Mouse (Mus musculus): ENCODE measurements around the gene Syngr4.

DNA sequence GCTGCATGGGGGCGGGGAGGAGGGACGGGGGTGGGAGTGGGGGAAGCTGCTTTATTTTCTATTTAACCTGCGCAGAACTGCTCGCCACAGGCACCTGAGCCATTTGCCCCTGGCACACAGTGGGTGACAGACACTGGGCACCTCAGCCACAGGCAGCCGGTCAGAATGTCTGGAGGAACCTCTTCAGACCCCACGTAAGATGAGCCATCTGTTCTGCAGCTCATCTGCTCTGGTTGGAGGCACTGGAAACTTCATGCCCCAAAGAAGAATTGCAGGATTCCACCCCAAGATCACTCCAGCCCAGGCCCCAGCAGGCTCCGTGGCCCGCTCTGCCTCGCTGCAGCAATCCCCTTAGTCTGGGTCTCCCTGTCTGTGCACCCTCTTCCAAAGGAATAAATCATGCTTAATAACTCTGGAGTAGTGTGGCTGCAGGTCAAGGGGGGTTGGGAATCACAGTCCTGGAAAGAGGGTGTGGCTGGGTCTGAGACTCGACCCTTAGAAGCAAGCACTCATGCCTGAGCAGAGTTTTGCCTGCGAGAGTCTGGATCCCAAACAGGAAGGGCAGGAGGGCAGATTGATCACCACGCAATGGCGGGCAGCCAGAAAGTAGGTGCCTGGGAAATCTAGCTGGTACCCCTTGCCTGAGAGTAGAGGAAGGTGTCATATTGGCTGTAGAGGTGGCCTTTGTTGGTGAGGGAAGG, 20.6 kb upstream of the Syngr4 start:
- TF ChIP-seq POLR2A (IDR thresholded peaks at IDR 0.05; ENCODE audit: low read depth, low read length) (no peak), CTCF (IDR thresholded peaks at IDR 0.05; ENCODE audit: extremely low read depth, insufficient read depth, insufficient read length, insufficient replicate concordance) (no peak)

Data from spleen, adult 2 months (tissue).